Mouse (Mus musculus) left cerebral cortex, adult 9 months (tissue): ENCODE measurements around the gene Myadml2.

Experiments used
- DNase-seq, 2 experiments: peaks; one replicate each; pipeline ENCODE4 v3.0.0; 2022; ENCODE audit warnings: low spot score in 2 of 2

The Myadml2 gene

GRCm38 (mm10) chr11:120612763-120613162, 35.2 kb downstream of the Myadml2 start:
- DNase-seq, result no peak

DNA sequence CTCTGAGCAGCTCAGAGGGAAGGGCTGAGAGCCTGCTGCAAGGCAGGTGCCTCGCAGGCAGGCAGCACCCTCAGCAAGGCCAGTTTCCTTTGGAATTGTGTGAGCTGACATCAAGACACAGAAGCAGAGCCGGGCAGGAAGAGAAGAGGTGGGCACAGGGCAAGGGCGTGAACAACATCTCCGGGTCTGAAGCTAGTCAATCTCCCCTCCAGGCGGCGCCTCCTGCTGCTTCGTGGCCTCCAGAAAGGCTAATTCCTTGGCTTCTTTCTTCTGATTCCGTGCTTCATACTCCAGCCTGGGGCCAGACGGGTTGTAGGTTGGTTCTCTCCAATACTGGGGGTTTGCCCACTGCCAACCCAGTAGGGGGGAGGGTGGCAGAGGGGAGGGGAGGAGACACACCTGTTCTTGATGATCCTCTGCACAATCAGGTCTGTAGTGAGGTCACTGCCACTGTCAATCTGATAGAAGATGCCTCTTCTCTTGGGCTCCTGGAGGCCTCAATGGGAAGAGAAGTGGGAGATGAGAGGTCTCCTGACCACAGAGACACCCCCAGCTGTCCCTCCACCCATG, 37.4 kb downstream of the Myadml2 start:
- DNase-seq, result no peak

DNA sequence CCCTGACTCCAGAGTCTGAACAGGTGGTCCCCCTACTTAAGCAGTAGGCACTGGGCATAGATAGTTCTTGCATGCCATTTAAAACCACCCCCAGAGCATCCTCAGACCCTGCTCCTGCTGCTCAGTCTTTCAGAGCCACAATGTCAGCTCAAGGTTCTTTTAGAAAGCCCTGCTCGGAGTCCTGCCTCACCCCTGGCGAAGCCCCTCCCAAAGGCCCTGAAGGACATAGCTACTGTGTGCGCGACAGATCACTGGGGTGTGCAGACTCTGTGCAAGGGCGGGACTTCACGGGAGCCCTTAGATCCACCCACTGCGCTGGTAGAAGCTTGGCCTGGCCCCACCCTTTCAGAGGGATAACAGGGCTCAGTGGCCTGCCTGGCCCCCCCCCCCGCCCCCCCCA, 38.7 kb downstream of the Myadml2 start:
- DNase-seq, result no peak

DNA sequence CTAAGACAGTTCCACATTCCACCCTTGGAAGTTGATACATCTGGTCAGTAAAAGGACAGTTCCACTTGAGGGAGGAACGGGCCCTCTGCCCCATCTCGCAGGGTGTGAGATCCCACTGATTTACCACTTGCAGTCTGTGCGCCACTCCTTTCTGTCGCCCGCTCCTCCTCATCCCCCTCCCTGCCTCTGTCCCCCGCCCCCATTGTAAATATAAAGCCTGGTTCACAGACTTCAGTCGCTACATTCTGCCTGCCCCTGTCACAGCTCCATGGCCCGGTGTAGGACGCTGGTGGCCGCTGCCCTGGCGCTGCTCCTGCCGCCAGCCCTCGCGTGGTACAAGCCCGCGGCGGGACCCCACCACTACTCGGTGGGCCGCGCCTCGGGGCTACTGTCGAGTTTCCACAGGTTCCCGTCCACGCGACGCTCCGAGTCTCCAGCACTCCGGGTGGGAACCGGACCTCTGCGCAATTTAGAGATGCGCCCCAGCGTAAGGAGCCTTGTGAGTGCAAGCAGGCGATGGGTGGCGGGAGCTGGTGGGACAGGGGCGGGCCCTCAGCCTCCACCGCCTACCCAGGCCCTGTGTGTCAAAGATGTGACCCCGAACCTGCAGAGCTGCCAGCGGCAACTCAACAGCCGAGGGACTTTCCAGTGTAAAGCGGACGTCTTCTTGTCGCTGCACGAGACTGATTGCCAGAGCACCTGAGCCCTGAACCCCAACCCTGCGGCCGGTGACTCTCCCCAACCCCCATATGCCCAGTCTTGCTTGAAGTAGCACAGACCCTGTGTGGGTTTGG, 39.5 kb downstream of the Myadml2 start, which contains the start of gene Npb:
Gene Npb, plus strand, starts transcription at position 237 of the 794 bp plus-strand sequence.
- DNase-seq, result no peak

- no peak for DNase-seq
Observed at GRCm38 (mm10) chr11:120606764-120607163, 41.2 kb downstream of the Myadml2 start.

GRCm38 (mm10) chr11:120605667-120606066, 42.3 kb downstream of the Myadml2 start:
- DNase-seq, result no peak

DNA sequence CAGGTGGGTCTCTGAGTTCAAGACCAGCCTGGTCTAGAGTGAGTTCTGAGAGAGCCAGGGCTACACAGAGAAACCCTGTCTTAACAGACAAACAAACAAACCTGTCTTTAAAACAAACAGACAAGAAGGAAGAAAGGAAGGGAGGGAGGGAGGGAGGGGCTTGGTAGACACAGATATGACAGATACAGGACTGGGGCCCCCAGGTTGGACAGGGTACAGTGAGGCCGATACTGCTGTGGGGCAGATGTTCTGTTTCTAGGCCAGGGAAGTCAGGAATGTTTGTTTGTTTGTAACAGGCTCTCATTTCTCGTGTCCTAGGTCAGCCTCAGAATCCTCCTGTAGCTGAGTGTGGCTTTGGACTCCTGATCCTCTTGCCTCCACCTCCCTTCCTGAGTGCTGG, 44.4 kb downstream of the Myadml2 start:
- no peak for DNase-seq

- DNase-seq, result no peak
Observed at GRCm38 (mm10) chr11:120600716-120601115, 47.2 kb downstream of the Myadml2 start.

- no peak for DNase-seq
Observed at GRCm38 (mm10) chr11:120598990-120599549, 48.9 kb downstream of the Myadml2 start.

DNA sequence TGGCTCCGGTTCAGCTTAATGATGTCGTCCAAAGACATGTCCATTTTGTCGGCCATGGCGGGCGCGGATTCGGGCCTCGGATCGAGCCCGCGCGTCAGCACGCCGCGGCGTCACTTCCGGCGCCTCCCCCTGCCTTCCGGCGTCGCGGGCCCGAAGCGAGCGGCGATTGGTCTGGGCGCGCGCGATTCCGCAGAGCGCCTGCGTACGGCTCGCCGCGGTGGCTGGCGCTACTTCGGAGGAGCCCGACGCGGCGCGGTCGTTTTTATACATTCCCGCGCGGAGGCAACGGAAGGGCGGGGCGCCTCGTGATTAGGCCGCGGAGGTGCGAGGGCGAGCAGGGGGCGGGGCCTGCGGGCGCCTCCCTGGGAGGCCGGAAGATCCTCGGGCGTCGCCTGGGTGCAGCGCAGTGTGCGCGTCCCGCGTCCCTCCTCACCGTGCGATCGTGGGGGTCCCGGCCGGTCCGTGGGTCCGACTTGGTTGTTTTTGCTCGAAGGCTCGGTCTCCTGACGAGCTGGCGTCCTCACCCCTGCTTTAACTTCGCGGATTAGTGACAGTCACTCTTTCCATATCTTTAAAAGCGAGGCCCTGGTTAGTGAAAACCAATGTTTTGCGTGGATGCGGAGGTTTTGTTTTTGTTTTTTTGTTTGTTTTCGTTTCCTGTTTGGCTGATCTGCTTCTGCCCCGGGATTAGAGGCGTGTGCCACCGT, 49.5 kb downstream of the Myadml2 start, which contains the start of the genes Alyref and Anapc11:
Gene Alyref, minus strand, starts transcription at position 83 of the 707 bp plus-strand sequence.
Gene Anapc11, plus strand, starts transcription at position 139 of the 707 bp plus-strand sequence.
- DNase-seq, result peak; percentile 79 to 91

DNA sequence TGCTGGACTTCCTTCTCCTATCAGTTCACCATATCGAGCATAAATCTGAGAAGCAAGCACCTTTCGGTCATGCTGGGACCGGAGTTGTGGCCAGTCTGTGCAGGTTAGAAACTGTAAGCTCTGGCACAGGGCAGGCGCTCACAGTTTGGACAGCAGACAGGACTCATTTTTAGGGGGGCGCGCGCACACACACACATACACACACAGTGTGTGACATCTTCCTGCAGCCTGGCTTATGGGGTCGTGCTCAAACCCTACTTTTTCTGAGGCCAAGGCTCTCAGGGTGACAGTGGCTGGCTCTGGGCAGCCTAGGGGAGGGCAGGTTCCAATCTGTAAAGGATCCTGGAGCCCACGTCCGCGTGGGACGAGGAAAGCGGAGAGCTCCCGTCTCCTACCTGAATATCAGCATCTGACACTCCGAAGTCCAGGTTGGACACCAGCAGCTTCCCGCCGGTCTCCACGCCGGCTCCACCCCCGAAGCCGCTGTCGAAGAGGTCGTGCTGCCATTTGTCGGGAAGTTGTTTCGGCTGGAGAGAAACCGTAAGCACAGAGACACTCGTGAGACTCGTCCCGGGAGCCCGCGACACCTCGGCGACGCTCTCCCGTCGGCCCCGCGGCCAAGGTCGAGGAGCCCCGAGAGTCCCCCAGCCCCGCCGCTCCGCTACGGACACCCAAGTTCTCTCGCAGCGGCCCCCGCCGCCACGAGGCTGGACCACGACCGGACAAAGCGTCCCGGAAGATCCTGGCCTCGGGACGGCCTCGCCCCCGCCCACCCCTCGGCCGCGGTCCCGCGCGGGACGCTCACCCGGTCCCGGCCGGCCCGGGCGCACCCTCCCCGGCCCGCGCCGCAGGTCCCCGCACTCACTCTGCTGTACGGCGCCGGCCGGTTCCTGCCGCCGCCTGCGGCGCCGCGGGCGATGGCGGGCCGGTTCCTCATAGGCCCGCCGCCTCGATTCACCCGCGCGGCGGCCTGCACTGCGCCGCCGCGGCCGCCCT, 50.4 kb downstream of the Myadml2 start:
- no peak for DNase-seq
